Mouse (Mus musculus): Measurements from ENCODE around the gene Exoc8. TPM values are rescaled to one million over a fixed set of nuclear protein-coding genes. Genes with fewer than 3 reads are reported as not detected.

The Exoc8 gene
- polyA plus RNA-seq, 2 experiments, result 2.4 to 3.7 TPM

DNA sequence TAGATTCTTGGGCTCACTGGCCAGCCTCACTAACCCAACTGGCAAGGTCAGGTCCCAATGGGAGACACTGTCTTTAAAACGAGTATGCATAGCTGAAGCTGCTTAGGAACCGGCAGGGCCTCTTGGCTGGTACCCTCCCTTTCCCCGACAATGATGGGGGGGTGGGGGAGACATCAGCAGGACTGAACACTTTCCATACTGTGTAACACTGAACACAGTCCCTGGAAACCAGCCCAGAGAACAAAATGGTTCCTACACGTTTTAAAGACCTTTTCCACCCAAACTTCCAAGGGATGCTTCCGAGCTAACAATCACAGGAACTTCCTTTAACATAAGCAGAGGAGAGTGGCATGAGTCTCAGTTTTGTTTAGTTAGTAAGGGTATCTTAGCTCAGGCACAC lies 37.6 kb upstream of the Exoc8 start:
- Histone ChIP-seq H3K27me3 (ENCODE audit: control insufficient read depth, insufficient read depth, low read length) (no peaks in the 10 kb centered on the region), H3K4me2 (ENCODE audit: low read depth) (no peak overlapping the region), H3K4me3 (ENCODE audit: insufficient read depth in 1 of 2, low read depth in 2 of 2, low read length in 2 of 2) (no peak overlapping the region), H3K9ac (replicated peaks) (no peak overlapping the region), H3K27ac (no peak overlapping the region), H3K36me3 (replicated peaks; ENCODE audit: control insufficient read depth, insufficient read depth, low read depth) (no peaks in the 10 kb centered on the region), H3K4me1 (replicated peaks; ENCODE audit: control insufficient read depth in 2 of 2, insufficient read depth in 2 of 2, low read length in 1 of 2) (no peaks in the 10 kb centered on the region), H3K9me3 (ENCODE audit: control insufficient read depth, low read length) (no peaks in the 10 kb centered on the region)
- 63% methylated on average over 5 of the region's 5 CpGs for WGBS (ENCODE audit: insufficient replicate concordance)
- TF ChIP-seq CTCF (IDR thresholded peaks at IDR 0.05; ENCODE audit: low read depth) (no peak), EP300 (IDR thresholded peaks at IDR 0.05; ENCODE audit: low read depth) (no peak)
- DNase-seq (ENCODE audit: low read depth in 3 of 3, low spot score in 3 of 3) (no peak), ATAC-seq (ENCODE audit: insufficient read depth) (no peak)

DNA sequence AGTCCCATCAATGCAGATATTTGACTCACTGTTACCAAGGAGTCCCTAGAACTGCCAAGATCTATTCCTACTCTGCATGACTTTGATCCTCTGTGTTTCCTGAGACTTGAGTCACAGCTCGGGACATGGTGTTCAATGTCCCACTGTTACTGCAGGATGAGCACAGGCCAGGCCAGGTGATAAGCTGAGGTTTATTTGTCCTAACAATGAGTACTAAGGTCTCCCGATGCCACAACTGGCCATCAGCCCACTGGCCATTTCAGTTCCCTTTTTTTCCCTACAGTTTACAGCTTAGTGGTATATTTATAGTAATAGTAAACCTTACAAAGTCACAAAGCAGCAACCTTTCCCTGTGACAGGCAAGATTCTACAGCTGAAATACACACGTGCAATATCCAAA lies 34.9 kb upstream of the Exoc8 start:
- no peak for ATAC-seq (ENCODE audit: insufficient read depth)
- no peak overlapping the region for H3K27ac ChIP-seq
- H3K9ac ChIP-seq (replicated peaks), result no peak overlapping the region
- 42% methylated on average over 3 of the region's 3 CpGs for WGBS (ENCODE audit: insufficient replicate concordance)
- no peak overlapping the region for H3K4me2 ChIP-seq (ENCODE audit: low read depth)
- H3K27me3 ChIP-seq (ENCODE audit: control insufficient read depth, insufficient read depth, low read length), result no peaks in the 10 kb centered on the region
- H3K4me3 ChIP-seq (ENCODE audit: insufficient read depth in 1 of 2, low read depth in 2 of 2, low read length in 2 of 2), result no peak overlapping the region
- DNase-seq (ENCODE audit: low read depth in 3 of 3, low spot score in 3 of 3), result no peak
- no peaks in the 10 kb centered on the region for H3K9me3 ChIP-seq (ENCODE audit: control insufficient read depth, low read length)
- no peaks in the 10 kb centered on the region; a peak in 1 of 4 replicates for H3K4me1 ChIP-seq (replicated peaks; ENCODE audit: control insufficient read depth in 2 of 2, insufficient read depth in 2 of 2, low read length in 1 of 2)
- H3K36me3 ChIP-seq (replicated peaks; ENCODE audit: control insufficient read depth, insufficient read depth, low read depth), result no peaks in the 10 kb centered on the region
- TF ChIP-seq CTCF (IDR thresholded peaks at IDR 0.05; ENCODE audit: low read depth) (no peak), EP300 (IDR thresholded peaks at IDR 0.05; ENCODE audit: low read depth) (no peak)

DNA sequence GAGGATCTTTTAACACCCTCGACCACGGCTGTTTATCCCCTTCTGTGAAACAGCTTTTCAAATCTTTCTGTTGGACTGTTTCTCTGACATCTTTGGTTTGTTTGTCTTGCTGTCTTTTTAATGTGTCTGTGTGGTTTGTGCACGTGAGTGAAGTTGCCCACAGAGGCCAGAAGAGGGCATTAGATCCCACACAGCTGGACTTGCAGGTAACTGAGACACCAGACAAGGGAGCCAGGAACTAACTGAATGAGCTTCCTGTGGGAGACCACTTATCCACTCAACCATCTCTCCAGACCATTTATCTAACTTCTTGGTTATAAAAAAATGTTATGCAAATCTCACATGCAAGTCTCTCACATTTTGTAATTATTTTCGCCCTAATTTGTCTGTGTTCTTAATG lies 33.1 kb upstream of the Exoc8 start:
- Histone ChIP-seq H3K27ac (no peak overlapping the region), H3K9ac (replicated peaks) (no peak overlapping the region), H3K4me2 (ENCODE audit: low read depth) (no peak overlapping the region), H3K36me3 (replicated peaks; ENCODE audit: control insufficient read depth, insufficient read depth, low read depth) (no peaks in the 10 kb centered on the region), H3K27me3 (ENCODE audit: control insufficient read depth, insufficient read depth, low read length) (no peaks in the 10 kb centered on the region), H3K4me1 (replicated peaks; ENCODE audit: control insufficient read depth in 2 of 2, insufficient read depth in 2 of 2, low read length in 1 of 2) (peaks cover 4 to 8% of the 10 kb centered on the region in 2 experiments; a peak in 3 of 4 replicates), H3K4me3 (ENCODE audit: insufficient read depth in 1 of 2, low read depth in 2 of 2, low read length in 2 of 2) (no peak overlapping the region), H3K9me3 (ENCODE audit: control insufficient read depth, low read length) (no peaks in the 10 kb centered on the region)
- TF ChIP-seq EP300 (IDR thresholded peaks at IDR 0.05; ENCODE audit: low read depth), result no peak
- TF ChIP-seq CTCF (IDR thresholded peaks at IDR 0.05; ENCODE audit: low read depth), result peak; percentile 18; the same call in 1 of the 2 replicates
- DNase-seq (ENCODE audit: low read depth in 3 of 3, low spot score in 3 of 3) (no peak), ATAC-seq (ENCODE audit: insufficient read depth) (no peak)
- WGBS (ENCODE audit: insufficient replicate concordance), result 72% methylated on average over 4 of the region's 4 CpGs

DNA sequence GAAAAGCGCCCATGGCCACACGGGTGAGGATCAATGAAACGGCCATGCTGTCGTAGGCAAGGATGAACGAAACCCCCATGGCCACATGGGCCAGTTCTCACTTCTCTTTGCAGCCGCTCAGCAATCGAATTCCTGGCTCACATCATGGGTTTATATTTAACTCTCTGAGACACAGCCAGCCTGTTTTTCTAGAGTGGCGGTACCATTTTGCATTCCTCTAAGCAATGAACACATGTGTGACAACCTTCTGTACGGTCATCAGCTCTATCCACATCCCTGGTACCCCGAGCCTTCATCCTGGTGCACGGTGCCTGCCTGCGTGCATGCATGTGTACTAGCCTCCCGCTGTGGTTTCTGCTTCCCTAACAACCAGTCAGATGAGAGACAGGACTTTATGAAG lies 32.6 kb upstream of the Exoc8 start:
- TF ChIP-seq CTCF (IDR thresholded peaks at IDR 0.05; ENCODE audit: low read depth) (no peak), EP300 (IDR thresholded peaks at IDR 0.05; ENCODE audit: low read depth) (no peak)
- Histone ChIP-seq H3K4me3 (ENCODE audit: insufficient read depth in 1 of 2, low read depth in 2 of 2, low read length in 2 of 2) (no peak overlapping the region), H3K9ac (replicated peaks) (no peak overlapping the region), H3K27me3 (ENCODE audit: control insufficient read depth, insufficient read depth, low read length) (no peaks in the 10 kb centered on the region), H3K9me3 (ENCODE audit: control insufficient read depth, low read length) (no peaks in the 10 kb centered on the region), H3K4me2 (ENCODE audit: low read depth) (no peak overlapping the region), H3K36me3 (replicated peaks; ENCODE audit: control insufficient read depth, insufficient read depth, low read depth) (no peaks in the 10 kb centered on the region), H3K4me1 (replicated peaks; ENCODE audit: control insufficient read depth in 2 of 2, insufficient read depth in 2 of 2, low read length in 1 of 2) (peaks cover 4 to 12% of the 10 kb centered on the region in 2 experiments), H3K27ac (no peak overlapping the region)
- no peak for ATAC-seq (ENCODE audit: insufficient read depth)
- 74% methylated on average over 13 of the region's 13 CpGs for WGBS (ENCODE audit: insufficient replicate concordance)
- no peak for DNase-seq (ENCODE audit: low read depth in 3 of 3, low spot score in 3 of 3)

DNA sequence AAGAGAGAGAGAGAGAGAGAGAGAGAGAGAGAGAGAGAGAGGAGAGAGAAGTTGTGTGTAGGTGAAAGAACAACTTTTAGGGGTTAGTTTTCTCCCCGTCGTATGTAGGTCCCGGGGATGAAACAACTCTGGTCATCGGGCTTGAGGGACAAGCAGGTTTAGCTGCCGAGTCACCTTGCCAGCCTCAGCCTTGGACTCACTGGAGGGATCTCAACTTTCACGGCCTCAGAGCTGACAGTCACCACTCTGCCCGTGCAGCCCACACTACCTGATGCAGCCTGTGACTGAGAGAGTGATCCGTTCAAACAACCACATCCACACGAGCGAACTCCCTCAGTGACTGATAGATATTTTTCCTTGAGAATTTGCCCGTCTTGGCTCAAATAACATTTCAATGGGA lies 31.5 kb upstream of the Exoc8 start:
- ATAC-seq (ENCODE audit: insufficient read depth), result no peak
- WGBS (ENCODE audit: insufficient replicate concordance), result 78% methylated on average over 11 of the region's 11 CpGs

More for the DNA sequence above, 31.5 kb upstream of the Exoc8 start:
- Histone ChIP-seq H3K9me3 (ENCODE audit: control insufficient read depth, low read length) (no peaks in the 10 kb centered on the region), H3K27me3 (ENCODE audit: control insufficient read depth, insufficient read depth, low read length) (no peaks in the 10 kb centered on the region), H3K4me3 (ENCODE audit: insufficient read depth in 1 of 2, low read depth in 2 of 2, low read length in 2 of 2) (no peak overlapping the region), H3K9ac (replicated peaks) (no peak overlapping the region), H3K36me3 (replicated peaks; ENCODE audit: control insufficient read depth, insufficient read depth, low read depth) (no peaks in the 10 kb centered on the region), H3K4me2 (ENCODE audit: low read depth) (no peak overlapping the region), H3K4me1 (replicated peaks; ENCODE audit: control insufficient read depth in 2 of 2, insufficient read depth in 2 of 2, low read length in 1 of 2) (peaks cover 4 to 12% of the 10 kb centered on the region in 2 experiments), H3K27ac (no peak overlapping the region)
- no peak for DNase-seq (ENCODE audit: low read depth in 3 of 3, low spot score in 3 of 3)
- TF ChIP-seq EP300 (IDR thresholded peaks at IDR 0.05; ENCODE audit: low read depth) (no peak), CTCF (IDR thresholded peaks at IDR 0.05; ENCODE audit: low read depth) (no peak)

Data from liver, embryonic 14.5 days (tissue).